Mouse (Mus musculus) urinary bladder, postnatal 14 days (tissue): ENCODE measurements around the gene Slc9a2.

Source experiments
- DNase-seq: peaks from one replicate; pipeline ENCODE4 v3.0.0; 2021; ENCODE audit warnings: low spot score

Gene Slc9a2

GRCm38 (mm10) chr1:40788956-40789355 is 108.6 kb downstream of the Slc9a2 start:
- DNase-seq, result no peak

- DNase-seq, result no peak
Observed at GRCm38 (mm10) chr1:40789666-40790233, 109.4 kb downstream of the Slc9a2 start.

GRCm38 (mm10) chr1:40790324-40791141 is 110.2 kb downstream of the Slc9a2 start, which contains the start of gene Mfsd9:
Mfsd9 (minus strand) TSS chr1:40790687.
- peak; percentile 92 for DNase-seq

GRCm38 (mm10) chr1:40795508-40795907 is 115.1 kb downstream of the Slc9a2 start:
- DNase-seq, result no peak

- DNase-seq, result peak; percentile 63
Observed at GRCm38 (mm10) chr1:40797348-40797747, 117.0 kb downstream of the Slc9a2 start.

- no peak for DNase-seq
Observed at GRCm38 (mm10) chr1:40799121-40799520, 118.7 kb downstream of the Slc9a2 start.

- DNase-seq, result no peak
Observed at GRCm38 (mm10) chr1:40800908-40801307, 120.5 kb downstream of the Slc9a2 start.

GRCm38 (mm10) chr1:40802759-40803158 is 122.4 kb downstream of the Slc9a2 start:
- peak; percentile 41 for DNase-seq

GRCm38 (mm10) chr1:40804118-40804517 is 123.7 kb downstream of the Slc9a2 start:
- no peak for DNase-seq

GRCm38 (mm10) chr1:40805351-40805750 is 125.0 kb downstream of the Slc9a2 start, which contains the start of gene Tmem182:
Tmem182 (plus strand) TSS chr1:40805601.
- DNase-seq, result no peak

- no peak for DNase-seq
Observed at GRCm38 (mm10) chr1:40805891-40806290, 125.5 kb downstream of the Slc9a2 start.

- DNase-seq, result no peak
Observed at GRCm38 (mm10) chr1:40808643-40809042, 128.3 kb downstream of the Slc9a2 start.

- DNase-seq, result no peak
Observed at GRCm38 (mm10) chr1:40815071-40815845, 134.9 kb downstream of the Slc9a2 start.
